Mouse (Mus musculus) cerebellum, postnatal 4 days (tissue): ENCODE data around the gene Pak1.
A peak's percentile ranks its signal among the peaks of the same experiment; 100 is the strongest.
"Not testable (repeated sequence)": the region's sequence is repeated elsewhere in the genome, so short reads cannot be mapped to it uniquely, and the experiment has no call there.

ENCODE experiments used
- DNase-seq, 2 experiments: peaks; one replicate each; pipeline ENCODE4 v3.0.0; 2022; ENCODE audit warnings: low spot score in 2 of 2, mixed read lengths in 1 of 2

The Pak1 gene

DNA sequence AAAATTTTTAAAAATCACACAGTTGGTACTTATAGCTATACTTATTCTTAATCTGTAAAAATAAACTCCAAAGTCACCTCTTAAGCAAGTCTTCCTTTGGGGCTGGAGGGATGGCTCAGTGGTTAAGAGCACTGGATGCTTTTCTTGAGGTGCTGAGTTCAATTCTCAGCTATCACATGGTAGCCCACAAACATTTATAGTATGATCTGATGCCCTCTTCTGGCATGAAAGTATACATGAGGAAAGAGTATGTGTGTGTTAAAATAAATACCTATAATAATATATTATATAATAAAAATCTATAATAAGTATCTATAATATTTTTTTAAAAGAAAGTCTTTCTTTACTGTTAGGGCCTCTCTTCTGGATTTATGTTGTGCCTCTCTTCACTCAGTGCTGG lies 58.2 kb downstream of the Pak1 start:
- no peak for DNase-seq

DNA sequence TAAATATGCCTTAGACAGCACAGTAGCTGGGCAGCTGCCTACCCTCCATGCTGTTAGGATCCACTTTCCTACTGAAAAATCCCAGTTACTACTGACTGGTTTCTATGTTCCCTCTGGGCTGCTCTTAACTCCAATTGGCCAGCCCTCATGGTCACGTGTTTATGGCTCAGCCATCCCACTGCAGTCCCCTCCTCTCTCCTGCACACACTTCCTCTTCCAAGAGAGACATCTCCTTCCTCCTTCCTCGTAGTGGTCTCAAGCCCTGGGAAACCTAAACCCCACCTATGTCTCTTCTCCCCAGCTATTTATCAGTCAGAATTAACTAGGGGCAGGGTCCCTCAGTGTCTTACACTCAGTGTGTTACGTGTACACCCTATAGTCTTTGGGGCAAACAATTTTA lies 61.2 kb downstream of the Pak1 start:
- DNase-seq, result not testable (repeated sequence)

DNA sequence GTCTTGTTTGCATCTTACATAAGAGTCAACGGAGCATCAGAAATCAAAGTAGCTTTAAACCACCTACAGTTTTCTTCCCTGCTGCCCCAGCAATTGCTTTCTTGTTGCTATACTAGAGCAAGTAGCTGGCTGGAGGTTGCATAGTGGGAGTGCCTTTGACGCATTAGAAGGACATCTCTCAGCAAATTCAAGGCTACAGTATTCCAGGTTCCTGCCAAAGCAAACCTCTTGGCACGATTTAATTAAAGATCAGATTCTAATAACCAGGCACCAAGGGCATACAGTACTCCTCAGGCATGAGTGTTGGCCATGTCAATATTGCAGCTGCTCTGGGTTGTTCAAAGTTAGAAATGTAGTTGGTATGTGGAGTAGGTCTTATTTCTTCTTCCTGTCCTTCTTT lies 62.0 kb downstream of the Pak1 start:
- no peak for DNase-seq

DNA sequence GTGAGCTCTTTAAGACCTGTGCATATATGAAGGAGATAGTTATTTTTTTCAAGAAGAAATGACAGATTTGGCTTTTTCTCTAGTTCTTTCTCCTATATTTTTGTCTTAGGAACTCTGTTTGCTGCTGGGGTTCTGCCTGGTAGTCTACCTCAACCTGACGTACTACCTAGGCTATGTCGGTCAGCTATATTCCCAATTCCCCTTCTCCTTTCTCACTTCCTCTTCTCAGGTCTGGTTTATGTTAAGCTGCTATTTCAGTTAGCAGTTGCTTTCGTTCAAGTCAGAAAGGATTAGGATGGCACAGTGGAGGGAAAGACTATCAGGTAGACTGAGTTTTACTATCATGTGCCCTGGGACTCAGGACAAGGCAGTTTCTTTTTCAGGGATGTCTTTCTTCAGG lies 75.2 kb downstream of the Pak1 start:
- DNase-seq, result no peak

DNA sequence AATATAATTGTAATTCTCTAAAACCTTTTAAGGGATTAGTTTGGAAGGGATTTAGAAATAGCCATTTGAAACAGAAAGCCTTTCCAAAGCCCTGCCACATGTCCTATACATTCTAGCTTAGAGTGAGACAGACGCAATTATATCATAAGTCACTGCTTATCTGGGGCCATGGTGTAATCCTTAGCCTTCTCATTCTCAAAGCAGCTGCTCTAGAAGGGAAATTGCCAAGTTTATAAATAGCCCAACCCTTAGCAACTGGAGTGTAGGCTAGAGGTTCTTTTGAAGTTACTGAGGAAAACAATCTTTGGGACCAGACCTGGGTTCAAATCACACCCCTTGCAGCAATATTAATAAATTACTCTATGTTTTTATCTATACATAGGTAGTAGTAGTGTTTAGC lies 76.2 kb downstream of the Pak1 start:
- no peak for DNase-seq

DNA sequence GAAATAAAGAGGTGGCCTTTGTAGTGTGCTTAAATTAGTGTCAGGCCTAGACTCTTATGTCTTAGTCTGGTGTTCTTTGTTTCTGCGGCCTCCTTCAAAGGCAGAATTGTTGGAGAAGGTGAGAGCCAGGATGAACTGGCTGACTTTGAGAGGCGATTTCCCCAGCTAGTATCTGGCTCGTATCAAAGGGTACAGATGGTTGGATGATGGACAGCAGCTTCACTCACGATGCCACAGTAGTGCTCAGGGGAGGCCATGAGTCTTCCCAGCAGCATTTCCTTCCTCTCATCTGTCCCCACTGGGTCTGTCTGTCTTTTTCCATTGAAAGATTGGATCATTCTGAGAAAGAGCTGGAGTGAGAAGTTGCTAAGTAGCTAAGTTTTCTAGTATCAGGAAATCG lies 79.5 kb downstream of the Pak1 start:
- DNase-seq, result no peak

DNA sequence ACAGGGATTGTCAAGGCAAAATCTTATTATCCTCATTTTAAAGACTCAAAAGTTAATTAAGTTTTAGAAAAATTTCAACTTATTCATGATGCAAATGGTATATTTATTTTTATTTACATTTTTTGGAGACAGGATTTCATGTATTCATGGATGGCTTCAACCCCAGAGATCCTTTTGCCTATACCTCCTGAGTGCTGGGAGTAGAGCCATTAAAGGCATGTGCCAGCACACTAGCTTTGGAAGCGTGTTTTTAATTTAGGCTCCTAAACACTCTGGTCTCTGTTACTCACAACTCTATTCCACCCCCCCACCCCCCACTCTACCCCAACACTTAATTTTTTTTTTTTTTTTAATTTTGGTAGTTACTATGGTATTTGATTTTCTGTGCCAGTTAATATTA lies 80.4 kb downstream of the Pak1 start:
- DNase-seq, result no peak

DNA sequence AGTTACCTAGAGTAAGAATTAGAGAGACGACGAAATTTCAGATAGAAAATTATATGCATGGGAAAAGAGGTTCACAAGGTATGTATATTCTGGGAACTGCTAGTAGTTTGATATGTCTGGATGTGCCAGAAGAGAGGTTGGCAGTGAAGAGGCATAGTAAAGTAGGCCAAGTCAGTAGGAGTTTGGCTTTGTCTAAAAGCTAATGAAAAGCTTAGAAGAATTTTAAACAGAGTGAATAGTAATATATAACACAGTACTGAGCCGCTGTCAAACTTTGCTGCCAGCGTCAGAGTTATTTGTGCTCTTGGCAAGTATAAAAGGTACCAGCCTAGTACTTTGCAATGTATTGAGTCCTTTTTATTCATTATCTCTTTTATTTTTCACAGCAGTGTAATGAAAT lies 84.1 kb downstream of the Pak1 start:
- DNase-seq, result no peak

DNA sequence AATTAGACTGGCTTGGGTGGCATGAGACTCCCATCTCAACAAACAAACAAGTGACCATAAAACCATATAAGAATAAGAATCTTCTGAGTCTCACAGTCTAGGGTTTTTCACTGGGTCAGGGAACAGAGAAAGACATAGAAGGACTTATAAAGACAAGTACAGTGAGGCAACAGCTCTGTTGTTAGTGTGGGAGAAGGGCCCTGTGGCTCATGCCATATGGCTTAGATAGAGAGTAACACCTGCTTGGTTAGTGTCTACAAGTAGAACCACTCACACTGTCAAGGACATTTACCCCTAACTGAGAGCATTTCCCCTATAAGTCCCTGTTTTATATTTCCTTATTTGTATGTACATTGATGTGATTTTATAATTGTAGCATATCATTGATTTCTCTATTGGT lies 85.0 kb downstream of the Pak1 start:
- no peak for DNase-seq

DNA sequence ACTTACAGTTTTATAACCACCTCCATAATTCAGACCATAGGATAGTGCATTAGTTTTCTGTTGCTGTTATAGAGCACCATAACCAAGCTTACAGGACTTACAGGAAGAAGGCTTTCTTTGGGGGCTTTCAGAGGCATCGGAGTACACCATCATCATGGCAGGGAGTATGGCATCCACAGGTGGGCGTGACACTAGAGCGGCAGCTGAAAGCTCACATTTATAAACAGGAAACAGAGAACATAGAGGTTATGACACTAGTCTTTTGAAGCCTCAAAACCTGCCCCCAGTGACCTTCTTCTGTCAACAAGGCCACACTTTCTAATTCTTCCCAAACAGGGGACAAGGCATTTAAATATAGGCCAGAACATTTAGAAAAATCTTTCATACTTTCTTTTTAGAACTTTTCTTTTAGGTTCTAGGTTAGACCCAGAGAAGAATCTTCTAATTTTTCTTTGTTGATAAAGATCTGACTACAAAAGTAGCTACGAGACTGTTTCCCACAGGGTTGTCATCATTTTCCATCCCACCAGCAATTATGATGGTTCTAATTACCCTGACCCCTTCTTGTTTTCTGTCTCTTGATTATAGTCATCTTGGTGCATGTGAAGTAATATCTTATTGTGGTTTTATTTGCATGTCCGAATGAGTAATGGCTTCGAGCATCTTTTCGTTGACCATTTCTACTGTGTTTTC lies 89.7 kb downstream of the Pak1 start:
- DNase-seq, result no peak

DNA sequence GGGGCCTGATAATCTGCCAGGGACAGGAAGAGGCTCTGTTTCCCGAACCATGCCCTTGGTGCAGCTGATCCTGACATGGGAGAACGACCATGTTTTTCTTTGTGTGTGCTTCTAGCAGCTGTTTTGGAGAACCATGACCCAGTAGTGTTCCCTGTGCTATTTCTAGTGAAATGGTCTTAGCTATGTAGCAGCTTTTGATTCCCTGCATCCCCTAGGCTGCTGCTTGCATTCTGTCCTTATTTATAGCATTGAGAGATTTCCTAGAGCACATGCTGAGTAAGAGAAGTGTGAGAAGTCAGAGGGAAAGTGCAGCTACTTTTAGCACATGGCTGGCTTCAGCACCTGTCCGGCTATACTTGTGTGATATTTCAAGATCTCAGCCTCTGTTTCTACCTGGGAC lies 123.3 kb downstream of the Pak1 start:
- no peak for DNase-seq

DNA sequence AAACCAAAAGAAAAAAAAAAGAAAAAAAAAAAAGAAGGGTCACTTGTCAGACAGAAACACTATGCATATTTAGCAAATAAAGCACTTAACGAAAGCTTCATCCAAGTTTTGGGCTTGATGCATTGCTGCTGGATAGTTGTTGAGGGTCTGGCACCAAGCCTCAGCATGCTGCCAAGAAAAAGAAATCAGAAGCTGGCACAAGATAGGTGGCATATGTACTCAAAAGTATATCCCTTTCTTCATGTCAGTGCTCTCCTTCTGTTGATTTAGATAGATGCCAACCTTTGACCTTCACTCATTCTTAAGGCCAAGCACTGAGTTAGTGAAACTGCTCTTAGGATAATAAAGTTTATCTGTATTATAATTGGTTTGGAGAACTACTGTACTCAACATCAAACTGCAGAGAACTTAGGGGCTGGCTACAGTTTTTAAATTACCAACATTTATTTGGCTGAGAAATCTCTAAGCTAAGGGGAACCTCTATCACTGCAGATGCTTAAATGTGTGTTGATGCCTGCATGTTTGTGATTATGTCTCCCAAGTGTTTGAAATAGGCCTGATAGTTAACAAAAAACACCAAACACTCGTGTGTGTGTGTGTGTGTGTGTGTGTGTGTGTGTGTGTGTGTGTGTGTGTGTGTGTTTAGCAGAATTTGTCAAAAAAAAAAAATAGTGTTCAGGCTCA lies 126.6 kb downstream of the Pak1 start:
- DNase-seq, result peak in 1 of 2 experiments; percentile 25

DNA sequence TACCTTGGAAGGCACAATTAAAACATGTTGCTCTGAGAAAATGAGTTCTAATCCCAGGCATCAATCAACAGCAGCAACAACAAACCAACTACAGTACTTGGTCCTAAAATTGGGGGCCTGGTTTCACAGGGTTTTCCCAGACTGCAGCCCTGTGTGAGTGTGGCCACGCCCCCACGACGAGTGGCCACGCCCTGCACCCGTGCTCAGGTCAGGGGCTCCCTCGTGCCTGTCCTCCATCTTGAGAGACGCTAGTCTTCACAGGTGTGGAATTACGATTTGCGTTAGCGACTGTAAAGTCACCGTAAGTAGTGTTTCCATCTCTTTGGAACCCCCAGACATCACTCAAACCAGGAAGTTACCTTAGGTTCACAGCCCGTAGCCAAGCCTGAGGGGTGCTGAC lies 131.4 kb downstream of the Pak1 start, which contains the start of gene Gdpd4:
TSS of gene Gdpd4 (plus strand) at position 214 of the 400 bp plus-strand sequence.
- DNase-seq, result no peak

DNA sequence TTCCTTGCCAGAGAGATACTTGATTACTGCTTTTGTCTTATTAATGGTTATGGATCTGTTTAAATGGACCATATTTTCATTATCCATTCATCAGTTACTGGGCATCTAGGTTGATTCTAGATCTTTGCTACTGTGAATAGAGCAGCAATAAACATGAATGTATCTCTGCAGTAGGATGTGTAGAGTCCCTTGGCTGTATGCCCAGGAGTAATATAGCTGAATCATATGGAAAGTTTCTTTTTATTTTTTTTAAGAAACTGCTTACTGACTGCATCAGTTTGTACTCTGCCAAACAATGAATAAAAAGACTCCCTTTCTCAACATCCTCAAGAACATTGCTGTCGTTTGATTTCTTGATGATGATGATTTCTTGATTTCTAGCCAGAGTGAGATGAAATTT lies 137.5 kb downstream of the Pak1 start:
- DNase-seq, result no peak

DNA sequence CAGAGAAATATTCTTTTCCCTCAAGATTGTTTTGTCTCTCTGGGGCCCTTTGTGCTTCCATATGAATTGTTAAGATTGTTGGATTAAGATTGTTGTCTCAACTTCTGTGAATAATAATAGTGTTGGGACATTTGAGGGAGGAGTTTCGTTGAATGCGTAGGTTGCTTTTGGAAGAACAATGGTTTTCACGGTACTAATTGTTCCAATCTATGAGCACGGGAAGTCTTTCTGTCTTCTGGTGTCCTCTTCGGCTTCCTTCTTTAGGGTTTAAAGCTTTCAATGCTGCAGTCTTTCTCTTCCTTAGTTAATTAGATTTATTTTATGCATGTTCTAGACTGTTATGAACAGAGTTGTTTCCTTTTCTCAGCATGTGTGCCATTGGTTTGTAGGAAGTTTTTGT lies 138.6 kb downstream of the Pak1 start:
- DNase-seq, result no peak

DNA sequence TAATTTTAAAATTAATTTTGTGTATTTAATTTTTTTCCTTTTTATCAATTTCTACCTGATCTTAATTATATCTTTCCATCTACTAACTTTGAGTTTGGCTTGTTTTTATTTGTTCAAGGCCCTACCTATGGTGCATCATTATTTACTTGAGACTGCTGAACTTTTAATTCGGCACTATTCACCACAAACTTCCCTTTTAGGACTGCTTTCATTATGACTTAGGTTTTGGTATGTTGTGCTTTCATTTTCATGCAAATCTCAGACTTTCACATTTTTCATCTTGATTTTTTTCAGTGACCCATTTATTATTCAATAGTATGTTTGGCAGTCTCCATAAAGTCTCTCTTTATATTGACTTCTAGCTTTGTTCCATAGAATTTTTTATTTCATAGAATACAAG lies 156.1 kb downstream of the Pak1 start:
- no peak for DNase-seq
